Mouse (Mus musculus) CD4-positive, CD25-positive, alpha-beta regulatory T cell, adult 2 months (primary cell): ENCODE results near the gene Nr1h2.

Experiments used
- DNase-seq: peaks from one replicate; pipeline ENCODE4 v3.0.0-alpha.2; 2012; ENCODE audit warnings: low read depth, low spot score

Gene Nr1h2

DNA sequence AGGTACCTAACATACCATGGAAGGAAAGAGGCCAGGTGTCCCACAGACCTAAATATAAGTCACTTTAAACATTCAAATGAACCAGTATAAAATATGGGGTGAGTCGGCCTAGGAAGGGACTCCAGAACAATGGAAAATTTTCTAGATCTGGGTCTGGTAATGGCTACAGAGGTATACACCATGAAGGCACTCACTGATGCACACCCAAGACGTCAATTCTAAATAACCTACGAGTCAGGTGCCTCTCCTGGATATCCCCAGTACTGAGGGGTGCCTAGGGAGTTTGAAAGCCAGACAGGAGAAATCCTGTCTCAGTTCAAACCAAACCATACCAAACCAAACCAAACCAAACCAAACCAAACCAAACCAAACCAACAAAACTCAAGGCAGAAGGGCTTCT, 23.2 kb downstream of the Nr1h2 start:
- DNase-seq, result no peak

DNA sequence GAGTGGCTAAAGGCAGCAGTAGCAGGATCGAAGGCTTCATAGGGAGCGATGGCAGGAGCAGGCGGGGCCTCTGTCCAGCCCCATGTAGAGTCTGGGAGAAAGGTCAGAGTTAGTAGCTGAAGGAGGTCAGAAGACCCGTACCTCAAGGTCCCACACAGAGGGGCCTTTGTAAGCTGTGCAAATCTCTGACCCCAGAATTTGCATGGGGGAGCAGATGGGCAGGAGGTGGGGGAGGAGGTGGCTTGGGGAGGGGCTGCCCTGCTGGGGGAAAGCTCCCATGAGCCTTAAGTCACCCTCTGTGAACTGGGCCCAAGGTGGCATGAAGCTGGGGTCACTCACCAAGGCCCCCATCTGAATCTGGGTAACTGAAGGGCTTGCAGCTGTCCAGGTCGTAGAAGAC, 24.2 kb downstream of the Nr1h2 start:
- DNase-seq, result no peak

DNA sequence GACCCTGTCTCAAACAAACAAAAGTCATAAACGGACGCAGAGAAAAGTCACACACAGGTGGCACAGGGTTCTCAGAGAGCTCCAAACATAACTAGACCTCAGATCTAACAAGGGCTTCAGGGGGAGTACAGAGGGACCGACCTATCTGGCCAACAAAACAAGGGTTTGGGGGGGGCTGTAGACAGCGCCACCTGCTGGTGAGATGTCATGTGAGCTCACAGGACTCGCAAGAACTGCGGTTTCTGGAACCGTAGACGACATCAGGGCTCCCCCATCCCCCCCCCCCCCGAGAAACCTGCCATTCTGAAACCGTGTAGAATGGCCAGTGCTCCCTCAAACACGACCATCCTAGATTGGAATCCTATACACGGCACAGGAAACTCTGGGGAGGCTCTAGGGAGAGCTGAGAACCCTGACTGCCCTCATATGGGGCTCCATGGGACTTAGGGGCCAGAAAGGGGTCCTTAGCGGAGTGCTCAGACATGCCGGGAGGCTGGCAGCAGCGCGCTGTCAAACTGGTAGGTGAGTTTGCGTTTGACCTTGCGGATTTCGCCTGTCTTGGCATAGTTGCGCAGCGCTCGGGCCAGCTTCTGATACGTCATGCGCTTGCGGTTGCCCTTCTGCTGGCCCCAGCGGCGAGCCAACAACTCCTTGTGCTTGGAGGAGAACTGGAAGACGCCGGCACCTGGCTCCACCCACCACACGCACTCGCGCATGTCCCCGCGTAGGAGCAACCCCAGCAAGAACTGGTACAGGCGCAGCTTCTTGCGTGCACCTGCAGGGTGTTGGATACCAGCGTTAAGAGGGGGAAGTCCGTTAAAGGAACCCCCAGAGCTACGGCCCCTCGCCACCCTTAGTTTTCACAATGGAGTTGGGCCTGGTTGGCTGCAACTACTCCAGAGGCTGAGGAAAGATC, 26.0 kb downstream of the Nr1h2 start:
- DNase-seq, result peak; percentile 88

DNA sequence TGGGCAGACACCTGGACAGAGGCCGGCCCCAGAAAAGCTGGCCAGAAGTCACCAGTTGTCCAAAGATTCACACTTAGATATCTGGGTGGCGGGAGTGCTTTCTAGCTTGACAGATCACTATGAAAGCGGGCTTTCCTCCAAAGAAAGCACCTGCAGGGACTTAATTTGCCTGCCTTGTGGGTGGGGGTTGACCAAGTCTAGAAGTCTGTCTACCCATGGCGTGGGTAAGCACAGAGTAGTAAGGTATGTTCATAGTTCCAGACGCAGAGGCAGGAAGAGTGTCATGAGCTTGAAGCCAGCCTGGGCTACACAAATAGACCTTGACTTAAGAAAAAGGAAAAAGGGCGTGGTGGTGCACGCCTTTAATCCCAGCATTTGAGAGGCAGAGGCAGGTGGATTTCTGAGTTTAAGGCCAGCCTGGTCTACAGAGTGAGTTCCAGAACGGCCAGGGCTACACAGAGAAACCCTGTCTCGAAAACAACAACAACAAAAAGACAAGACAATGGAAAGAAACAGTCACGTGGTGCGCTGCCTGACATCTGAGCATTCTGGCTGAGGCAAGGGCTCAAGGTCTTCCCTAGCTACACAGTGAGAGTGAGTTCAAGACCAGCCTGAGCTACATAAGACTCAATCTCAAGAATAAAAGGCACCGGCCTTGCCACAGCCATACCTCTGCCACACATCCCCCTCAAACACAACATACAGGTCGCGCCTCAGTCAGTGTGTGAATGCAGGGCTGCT, 27.2 kb downstream of the Nr1h2 start:
- no peak for DNase-seq

DNA sequence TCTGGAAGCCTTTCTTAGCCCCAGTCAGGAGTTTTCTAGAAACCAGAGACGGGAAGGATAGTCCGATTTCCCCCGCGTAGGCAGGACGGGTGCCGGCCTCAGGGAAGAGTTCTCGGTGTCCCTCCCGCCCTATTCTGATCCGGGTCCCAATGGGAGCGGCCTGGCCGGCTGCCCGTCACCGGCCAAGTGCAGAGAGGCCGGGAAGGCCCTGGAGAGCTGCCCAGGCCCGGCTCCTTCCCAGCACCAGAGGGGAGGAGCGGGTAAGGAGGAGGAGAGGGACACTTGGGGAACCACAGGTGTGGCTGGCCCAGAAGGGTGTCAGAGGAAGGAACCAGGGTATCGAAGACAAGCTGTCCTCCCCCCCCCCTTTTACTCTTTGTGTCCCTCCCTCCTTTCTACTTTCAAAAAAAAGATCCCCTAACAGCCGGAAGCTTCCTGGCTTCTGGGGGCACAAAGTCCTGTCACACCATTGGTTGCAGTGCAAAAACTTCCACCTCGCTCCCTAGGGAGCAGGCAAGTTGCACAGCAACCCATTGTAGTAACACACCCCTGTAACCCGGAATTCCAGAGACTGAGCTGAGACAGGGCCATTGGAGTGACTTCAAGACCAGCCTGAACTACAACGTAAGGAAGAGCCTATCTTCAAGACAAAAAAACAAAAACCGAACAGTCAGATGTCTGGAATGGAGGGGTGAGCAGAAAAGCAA, 28.5 kb downstream of the Nr1h2 start:
- no peak for DNase-seq

DNA sequence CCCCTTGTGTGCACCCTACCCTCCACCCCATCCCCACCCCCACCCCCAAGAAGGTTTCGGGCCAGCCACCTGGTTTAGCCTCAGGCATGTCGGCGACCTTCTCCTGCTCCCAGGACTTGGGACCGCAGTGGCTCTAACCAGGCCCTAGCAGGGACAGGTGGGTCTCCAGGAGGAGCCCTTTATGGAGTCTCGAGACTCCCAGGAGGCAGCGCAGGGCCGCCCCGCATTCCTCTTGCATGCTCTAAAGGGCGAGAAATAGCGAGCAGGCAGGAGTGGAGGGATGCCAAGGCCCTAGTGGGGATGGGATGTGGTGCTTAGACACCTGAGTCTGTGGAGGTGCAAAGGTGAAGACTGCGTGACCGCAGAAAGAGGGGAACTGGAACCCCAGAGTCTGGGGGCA, 29.2 kb downstream of the Nr1h2 start, which contains the start of gene Mybpc2:
Mybpc2 (minus strand) TSS at position 155 of the 400 bp plus-strand sequence.
- no peak for DNase-seq

DNA sequence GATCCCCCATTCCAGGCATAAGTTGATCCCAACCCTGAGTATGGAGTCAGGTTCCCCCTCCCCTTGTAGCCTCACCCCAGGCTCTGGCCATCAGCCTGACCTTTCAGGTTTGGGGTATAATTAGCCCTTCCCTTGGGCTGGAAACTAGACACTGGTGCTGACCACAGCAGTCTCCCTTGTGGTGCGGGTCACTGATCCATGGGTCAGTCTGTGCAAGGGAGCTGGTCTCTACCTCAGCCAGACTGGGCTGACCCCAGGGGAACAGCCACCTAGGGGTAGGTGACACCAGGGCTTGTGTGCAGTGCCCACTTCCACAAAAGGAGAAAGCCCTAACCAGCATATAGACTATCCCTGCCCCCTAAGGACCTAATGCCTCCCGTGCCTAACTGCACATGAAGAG, 30.7 kb downstream of the Nr1h2 start:
- DNase-seq, result no peak

DNA sequence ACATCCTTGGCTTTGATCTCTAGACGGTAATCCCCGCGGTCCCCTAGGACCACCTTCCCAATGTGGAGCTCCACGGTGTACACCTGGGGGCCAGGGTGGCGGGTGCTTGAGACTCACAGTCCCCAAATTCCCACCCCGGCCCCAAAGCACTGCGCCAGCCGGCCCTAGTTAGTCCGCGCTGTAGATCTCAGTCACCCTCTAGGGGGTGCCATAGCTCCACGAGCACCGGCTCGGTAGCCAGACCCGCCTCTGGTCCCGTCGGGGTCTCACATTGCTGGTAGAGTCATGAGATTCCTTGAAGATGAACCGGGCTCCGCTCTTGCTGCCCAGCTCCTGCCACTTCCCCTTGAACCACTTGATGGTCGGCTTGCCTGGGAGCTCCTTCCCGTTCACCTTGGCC, 32.0 kb downstream of the Nr1h2 start:
- peak; percentile 71 for DNase-seq

DNA sequence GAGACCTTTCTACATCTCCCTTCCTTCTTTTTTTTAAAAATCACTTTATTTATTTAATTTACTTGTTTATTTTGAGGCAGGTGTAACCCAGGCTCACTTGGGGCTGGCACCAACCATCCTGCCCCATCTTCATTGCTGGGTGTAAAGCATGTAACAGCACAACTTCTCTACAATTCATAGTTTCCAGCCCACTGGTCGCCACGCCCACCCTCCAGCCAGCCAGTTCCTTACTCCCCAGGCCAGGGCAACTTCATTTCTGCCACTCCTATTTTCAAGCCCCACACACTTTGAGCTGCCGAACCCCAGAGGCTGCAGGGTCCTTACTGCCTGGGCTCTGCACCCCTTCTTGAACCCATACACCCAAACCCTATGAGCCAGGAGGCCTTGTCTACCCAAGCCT, 32.8 kb downstream of the Nr1h2 start:
- no peak for DNase-seq

DNA sequence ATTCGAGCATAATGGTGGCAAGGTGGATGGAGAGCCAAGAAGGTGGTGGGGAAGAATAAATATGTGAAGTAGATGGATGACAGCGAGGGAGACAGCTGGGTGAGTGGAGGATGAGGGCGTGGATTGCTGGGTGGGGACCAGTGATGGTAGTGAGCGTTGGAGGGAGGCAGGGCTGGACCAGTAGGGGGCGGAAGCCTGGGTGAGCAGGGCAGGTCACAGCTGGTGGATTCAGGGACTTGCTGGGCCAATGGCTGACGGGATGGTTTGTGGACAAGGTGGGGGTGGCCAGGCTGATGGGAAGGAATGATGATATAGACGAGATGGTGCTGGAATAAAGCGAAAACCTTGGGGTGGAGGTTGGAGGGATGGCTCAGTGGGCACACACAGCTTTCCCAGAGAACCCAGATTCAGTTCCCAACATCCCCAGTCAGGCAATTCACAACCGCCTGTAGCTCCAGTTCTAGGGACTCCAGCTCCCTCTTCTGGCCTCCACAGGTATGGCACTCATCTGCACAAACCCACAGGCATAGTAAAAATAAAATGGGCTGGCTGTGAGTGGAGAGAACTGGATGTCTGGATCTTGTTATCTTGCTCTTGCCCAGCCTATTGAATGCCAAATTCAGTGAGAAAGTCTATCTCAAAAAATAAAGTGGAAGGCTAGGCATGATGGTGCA, 34.4 kb downstream of the Nr1h2 start:
- DNase-seq, result peak; percentile 40

DNA sequence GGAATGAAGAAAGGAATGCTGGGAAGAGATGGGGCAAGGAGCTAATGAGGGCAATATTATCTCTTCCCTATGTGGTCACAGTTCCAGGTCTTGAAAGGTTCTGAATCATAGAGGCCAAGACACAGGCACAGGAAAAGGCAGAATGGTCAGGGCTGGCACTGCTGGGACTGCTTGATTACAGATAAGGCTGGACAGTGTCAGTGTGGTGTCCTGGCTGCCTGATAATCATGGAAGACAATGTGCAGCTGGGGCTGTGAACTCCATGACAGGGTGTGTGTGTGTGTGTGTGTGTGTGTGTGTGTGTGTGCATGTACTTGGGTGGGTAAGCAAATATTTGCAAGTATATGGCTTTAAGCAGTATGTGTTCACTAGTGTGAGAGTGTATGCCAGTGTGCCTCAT, 46.3 kb downstream of the Nr1h2 start:
- no peak for DNase-seq

DNA sequence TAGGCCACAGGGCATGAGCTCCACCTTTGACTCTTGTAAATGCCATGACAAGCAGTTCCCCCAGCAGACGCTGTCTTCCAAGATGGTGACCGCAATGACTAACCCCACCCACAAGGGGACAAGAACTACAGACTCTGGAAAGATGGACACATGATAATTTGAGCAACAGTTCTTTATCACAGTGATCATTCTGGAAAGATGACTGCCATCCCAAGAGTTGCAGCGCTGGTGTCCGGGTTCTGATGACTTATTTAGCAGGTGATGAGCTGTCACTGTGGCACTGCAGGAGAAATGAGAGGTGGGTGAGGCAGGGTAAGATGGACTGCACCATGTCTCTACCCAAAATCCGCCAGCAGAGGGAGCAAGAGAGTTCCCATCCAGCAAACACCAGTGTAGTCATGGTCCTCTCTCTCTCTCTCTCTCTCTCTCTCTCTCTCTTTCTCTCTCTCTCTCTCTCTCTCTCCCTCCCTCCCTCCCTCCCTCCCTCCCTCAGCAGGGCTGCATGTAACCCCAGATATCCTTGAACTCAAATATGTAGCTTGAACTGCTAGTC, 52.1 kb downstream of the Nr1h2 start:
- DNase-seq, result peak; percentile 90

DNA sequence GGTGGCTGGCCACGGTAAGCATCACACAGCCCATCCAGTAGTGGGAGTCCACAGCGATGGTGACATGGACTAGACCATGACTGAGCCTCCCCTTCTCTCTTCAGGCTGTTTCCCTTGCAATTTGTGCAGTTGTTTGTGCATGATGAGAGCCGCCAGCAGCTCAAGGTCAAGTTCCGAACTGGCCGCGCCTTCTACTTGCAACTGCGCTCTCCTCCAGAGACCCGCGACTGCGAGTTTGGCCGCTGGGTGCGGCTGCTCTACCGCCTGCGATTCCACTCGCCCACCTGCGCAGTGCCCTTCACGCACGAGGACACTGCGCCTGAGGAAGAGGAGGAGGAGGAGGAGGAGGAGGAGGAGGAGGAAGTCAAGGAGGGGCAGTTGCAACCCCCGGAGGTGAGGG, 53.7 kb downstream of the Nr1h2 start:
- DNase-seq, result no peak
